Mouse (Mus musculus): ENCODE results near the gene Dhx57.
"Not testable (repeated sequence)": the region's sequence is repeated elsewhere in the genome, so short reads cannot be mapped to it uniquely, and the experiment has no call there.

Gene Dhx57

DNA sequence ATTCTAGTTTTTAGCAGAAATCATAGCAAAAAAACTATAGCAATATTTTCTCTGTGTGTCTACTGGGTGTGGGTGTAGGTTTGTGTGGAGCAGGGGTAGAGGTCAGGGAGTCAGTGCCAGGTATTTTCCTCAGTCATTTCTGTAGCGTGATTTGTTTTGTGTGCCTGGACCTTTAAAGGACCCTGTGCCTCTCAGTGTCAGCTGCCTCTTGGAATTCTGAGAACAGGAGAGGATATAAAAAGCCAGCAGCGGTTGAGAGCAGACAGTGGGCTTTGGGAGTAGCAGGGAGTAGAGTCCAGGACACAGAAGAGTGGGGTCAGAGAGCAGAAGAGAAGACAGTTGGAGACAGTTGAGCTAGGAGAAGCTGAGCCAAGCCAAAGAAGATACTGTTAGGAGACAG, 70.1 kb downstream of the Dhx57 start:
- in situ Hi-C loops (cut with MboI; ENCODE audit: low pct_unique_long_range_greater_than_20kb in 1 of 2, low sequenced_read_pairs in 2 of 2, unreplicated experiment in 1 of 2) = no loop called here

DNA sequence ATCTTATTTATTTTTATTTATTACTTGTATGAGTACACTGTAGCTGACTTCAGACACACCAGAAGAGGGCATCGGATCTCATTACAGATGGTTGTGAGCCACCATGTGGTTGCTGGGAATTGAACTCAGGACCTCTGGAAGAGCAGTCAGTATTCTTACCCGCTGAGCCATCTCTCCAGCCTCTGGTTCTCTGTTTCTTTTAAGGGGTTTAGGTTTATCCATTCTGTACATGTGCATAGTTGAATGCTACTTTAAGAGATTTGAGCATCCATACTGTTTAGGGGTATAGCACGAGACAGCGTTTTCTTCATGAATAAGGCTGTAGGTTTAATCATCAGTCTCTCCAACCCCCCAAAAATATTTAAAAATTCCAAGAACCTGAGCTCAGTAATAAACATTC, 76.3 kb downstream of the Dhx57 start:
- in situ Hi-C loops (cut with MboI; ENCODE audit: low pct_unique_long_range_greater_than_20kb in 1 of 2, low sequenced_read_pairs in 2 of 2, unreplicated experiment in 1 of 2) = not testable (repeated sequence)

DNA sequence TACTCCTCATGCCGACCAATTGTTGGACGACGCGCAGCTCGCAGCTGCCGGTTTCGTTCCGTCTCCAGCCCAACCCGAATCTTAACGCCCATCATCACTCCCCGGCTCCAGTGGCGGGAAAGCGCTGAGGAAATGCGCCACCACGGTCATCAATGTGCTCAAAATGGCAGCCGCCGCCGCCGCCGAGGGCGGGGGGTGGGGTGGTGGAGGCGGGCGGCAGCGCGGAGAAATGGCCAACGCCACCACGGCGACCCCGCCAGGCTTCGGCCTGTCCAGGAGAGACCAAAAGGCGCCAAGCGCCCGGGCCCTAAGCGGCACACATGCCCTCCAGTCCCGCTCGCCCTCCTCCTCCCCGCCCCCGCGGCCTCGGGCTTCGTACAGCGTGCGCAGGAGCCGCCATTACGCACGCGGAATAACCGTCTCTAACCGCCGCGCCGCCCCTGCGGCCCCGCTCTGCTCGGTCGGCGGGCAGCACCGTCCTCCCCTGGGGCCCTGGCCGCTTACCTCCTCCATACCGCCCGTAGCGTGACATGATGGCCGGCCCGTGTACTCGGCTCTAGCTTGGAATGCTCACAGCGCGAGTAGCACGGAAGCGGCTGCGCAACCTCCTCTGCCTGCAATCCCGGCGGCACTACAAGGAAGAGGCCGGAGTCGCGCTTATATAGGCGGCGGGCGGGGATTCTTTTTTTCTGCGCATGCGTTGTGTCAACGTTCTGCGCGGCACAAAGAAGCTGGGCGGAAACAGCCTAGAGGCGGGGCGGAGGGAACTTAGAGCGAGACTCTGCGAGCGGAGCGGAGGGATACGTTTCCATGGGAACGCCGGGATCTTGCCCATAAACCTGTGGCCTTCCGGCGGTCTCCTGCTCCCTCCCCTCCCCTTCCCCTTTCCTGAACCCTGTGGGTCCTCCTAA, 83.3 kb downstream of the Dhx57 start, which contains the start of the genes Srsf7 and Ttc39d:
Gene Srsf7 (minus strand): TSS at position 637 of the 911 bp plus-strand sequence.
Gene Ttc39d (plus strand): TSS at position 790 of the 911 bp plus-strand sequence.
- in situ Hi-C loops (cut with MboI; ENCODE audit: low pct_unique_long_range_greater_than_20kb in 1 of 2, low sequenced_read_pairs in 2 of 2, unreplicated experiment in 1 of 2) = no loop called here

DNA sequence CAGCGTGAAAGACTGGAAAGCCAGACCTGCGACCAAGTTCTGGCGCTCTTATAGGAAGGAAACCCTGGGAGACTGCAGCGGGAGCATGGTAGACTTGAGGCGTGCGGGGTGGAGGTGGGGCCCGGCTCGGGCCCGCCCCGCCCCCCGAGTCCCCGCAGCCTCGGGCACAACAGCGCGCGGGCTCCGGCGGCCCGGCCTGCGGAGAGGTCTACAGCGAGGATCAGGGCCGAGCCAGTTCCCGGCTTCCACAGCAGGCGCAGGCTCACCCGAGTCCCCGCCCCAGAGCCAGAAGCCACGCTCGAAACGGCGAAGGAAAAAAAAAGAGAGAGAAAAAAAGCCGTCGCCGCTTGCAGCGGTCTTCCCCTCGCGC, 84.0 kb downstream of the Dhx57 start:
- in situ Hi-C loops (cut with MboI; ENCODE audit: low pct_unique_long_range_greater_than_20kb in 1 of 2, low sequenced_read_pairs in 2 of 2, unreplicated experiment in 1 of 2) = no loop called here

DNA sequence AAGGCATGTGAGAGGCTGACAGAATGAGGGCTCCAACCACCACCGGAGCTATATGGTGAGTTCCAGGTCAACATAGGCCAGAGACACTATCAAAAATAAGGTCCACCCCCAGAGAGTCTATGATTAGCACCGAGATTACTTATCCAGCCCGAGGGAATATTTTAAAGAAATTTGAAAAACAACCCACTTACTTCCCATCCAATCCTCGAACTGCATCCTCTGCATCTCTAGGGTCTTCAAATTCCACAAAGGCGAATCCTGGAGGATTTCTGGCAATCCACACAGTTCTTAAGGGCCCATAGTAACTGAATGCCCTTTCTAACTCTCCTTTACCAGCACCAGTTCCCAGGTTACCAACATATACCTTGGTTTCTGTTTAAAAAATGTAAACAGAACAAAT, 84.6 kb downstream of the Dhx57 start:
- in situ Hi-C loops (cut with MboI; ENCODE audit: low pct_unique_long_range_greater_than_20kb in 1 of 2, low sequenced_read_pairs in 2 of 2, unreplicated experiment in 1 of 2) = no loop called here

DNA sequence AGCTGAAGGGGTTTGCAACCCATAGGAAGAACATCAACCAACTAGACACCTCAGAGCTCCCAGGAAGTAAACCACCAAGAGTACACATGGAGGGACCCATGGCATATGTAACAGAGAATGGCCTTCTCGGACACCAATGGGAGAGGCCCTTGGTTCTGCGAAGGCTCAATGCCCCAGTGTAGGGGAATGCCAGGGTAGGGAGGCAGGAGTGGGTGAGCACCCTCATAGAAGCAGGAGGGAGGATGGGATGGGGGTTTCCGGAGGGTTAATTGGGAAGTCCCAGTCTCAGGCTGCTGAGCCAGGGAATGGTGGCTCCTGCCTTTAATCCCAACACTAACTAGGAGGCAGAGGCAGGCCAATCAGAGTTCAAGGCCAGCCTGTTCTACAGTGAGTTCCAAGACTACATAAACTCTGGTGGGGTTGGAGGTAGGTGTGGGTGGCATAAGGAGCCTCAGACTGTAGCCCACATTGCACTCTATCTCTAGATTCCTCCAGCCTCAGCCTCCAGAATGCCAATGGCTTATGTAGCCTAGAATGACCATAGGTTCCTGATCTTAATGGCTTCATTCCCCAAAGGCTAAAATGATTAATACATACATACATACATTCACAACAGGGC, 91.0 kb downstream of the Dhx57 start:
- in situ Hi-C loops (cut with MboI; ENCODE audit: low pct_unique_long_range_greater_than_20kb in 1 of 2, low sequenced_read_pairs in 2 of 2, unreplicated experiment in 1 of 2) = loop anchor here in 1 of 2 experiments (25.0 kb wide), 1 partner anchor 312 kb away; the partner anchor contains the start of gene Atl2

DNA sequence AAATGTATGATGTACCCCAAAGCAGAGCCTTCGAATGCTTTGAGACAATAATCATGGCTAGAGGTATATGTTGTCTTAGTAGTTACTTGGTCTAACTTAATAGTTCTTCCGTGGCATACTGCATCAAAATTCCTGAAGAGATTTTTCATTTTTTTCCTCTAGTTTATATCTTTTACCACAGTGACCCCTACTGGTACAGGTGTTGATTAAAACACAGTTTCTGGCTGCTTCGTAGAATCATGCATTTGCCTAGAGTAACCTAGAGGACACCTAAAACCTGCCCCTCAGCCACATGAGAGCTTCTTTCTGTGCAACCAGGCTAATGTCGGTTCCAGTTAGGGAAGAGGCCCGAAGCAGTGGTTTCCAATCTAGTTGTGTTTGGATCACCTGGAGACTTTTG, 97.2 kb downstream of the Dhx57 start:
- in situ Hi-C loops (cut with MboI; ENCODE audit: low pct_unique_long_range_greater_than_20kb in 1 of 2, low sequenced_read_pairs in 2 of 2, unreplicated experiment in 1 of 2) = loop anchor here in 1 of 2 experiments (25.0 kb wide), 1 partner anchor 306 kb away; the partner anchor contains the start of gene Atl2
